Mouse (Mus musculus) embryo, embryonic 9.5 days (tissue): ENCODE measurements at regions not wholly inside any gene's neighbourhood (a gene's known extent, or its start where the extent isn't known, plus 50 kb on each side); places are given as distances from the start of the nearest gene placed in this dataset.

Source experiments
- DNase-seq: peaks from one replicate; pipeline ENCODE4 v3.0.0-alpha.2; 2017; ENCODE audit errors: extremely low spot score

DNA sequence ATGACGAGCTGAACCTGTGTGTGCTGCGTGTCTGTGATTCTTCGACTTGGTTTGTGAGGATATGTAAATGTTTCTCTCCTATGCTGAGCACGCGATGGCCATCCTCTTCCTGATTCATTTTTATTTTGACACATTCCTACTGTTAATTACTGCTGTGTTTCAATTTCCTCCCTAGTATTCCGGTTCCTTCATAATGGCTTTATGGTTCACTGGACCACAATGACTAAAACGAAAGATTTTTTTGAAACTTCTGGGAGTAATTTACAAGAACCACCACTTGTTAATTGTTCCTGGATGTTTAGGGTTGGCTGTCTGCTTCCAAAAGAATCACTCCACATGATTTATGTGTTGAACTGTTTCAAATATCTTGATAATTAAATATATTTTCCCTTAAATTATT is 537.4 kb upstream of the Mgmt start:
- no peak for DNase-seq

DNA sequence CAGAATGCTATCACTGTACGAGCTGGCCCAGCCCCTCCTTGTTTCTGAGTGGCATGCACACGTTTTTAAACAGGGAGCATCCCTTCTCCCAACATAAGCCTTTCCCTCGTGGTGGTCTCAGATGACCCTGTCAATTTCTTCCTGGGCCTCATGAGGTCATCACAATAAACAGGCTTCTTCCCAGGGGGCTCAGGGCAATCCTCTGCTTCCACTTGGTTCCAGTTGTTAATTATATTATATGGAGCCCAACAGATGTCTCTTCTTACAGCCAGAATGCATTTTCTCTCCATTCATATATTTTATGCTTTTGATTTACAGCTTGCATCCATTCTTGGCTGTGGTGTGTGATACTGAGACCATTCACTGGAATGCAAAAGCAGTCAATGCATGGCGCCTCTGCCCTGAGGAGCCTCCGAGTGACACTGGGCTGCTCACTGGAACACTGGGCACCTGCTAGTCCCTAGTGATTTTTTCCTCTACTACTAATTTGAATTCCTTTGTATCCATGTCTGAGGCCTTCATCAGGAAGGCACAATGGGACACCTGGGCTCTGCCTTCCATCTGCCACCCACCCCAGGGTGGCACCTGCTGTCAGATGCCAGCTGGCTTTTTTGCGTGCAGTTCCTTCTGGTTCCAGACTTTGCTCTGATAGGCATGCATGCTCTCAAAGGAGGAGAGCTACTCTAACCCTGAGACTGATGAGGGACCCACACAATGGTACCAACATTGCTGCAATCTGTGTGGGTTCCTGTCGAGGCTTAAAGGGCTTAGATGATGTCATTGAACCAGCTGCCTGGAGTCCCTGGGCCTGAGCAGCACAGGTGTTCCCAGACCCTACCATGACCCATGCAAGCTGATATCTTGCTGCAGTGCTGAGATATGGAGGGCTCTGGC is 528.8 kb upstream of the Mgmt start:
- no peak for DNase-seq

GRCm38 (mm10) chr7:136377259-136377658 is 517.2 kb upstream of the Mgmt start:
- DNase-seq, result no peak

DNA sequence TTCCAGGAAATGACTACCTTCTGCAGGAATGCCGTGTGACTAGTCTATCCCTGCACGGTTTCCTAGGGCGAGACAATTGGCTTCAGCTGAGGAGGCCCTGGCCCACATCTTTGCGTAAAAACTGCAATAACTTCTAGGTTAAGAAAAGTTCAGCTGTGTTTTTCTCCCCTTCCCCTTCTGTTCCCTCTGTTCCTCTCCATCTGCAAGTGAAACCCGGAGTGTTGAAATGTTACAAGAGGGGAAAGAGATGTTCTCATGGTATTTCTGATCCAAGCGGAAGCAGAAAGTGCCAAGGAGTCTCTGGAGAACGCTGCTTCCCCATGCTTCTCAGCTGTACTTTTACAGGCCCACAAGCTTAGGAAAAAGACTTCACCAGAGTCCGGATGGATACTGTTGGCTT is 516.7 kb upstream of the Mgmt start:
- DNase-seq, result no peak

DNA sequence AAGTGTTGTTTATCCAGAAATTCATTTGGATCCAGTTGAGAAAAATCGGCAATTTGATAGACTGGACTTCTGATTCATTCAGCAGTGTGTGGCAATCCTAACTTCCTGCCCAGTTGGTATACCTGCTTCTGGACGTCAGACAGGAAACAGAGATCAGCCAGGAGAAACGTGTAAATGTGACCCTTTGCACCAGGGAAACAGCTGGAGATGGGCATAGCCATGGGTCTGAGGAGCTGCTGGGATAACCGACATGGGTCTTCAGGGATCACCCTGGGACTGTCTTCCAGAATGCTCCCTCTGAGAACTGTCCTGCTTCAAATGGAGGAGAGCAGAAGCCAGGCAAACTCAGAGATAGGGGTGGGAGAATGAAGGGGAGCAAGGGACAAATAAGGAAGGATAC is 516.1 kb upstream of the Mgmt start:
- no peak for DNase-seq

- DNase-seq, result no peak
Observed at GRCm38 (mm10) chr7:136379319-136379718, 515.1 kb upstream of the Mgmt start.

GRCm38 (mm10) chr7:136379741-136380140 is 514.7 kb upstream of the Mgmt start:
- DNase-seq, result no peak

- no peak for DNase-seq
Observed at GRCm38 (mm10) chr7:136383296-136383695, 511.1 kb upstream of the Mgmt start.

DNA sequence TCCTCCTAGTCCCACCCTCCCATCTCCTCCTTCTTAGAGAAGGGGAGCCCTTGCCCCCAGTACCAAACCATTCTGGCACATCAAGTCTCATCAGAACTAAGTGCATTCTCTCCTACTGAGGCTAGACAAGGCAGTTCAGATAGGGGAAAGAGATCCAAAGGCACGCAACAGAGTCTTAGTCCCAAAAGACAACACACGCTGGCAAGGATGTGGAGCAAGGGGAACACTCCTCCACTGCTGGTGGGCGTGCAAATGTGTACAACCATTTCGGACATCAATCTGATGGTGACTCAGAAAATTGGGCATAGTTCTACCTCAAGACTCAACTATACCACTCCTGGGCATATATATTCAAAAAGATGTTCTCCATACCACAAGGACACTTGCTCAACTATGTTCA is 506.7 kb upstream of the Mgmt start:
- no peak for DNase-seq

- DNase-seq, result no peak
Observed at GRCm38 (mm10) chr7:136390066-136390465, 504.3 kb upstream of the Mgmt start.

GRCm38 (mm10) chr7:136393454-136393853 is 501.0 kb upstream of the Mgmt start:
- no peak for DNase-seq

DNA sequence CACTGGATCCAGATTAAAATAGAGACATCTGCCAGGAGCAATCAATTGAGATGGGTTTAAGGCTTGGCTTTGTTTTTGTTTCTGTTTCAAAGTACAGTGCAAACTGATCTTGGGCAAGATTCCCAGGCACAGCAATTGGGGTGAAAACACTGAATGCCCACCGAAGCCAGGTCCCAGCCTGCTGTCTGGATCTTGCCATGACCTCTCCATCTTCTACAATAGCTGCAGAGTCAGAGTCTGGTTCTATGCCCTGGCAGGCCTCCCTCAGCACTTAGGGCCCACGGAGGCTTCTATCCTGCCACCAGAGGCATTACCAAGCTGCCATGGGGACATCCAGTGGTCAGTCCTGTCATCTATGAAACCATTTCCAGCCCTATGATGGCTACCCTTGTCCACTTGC is 498.6 kb upstream of the Mgmt start:
- DNase-seq, result no peak

- no peak for DNase-seq
Observed at GRCm38 (mm10) chr7:136397101-136397500, 497.3 kb upstream of the Mgmt start.

DNA sequence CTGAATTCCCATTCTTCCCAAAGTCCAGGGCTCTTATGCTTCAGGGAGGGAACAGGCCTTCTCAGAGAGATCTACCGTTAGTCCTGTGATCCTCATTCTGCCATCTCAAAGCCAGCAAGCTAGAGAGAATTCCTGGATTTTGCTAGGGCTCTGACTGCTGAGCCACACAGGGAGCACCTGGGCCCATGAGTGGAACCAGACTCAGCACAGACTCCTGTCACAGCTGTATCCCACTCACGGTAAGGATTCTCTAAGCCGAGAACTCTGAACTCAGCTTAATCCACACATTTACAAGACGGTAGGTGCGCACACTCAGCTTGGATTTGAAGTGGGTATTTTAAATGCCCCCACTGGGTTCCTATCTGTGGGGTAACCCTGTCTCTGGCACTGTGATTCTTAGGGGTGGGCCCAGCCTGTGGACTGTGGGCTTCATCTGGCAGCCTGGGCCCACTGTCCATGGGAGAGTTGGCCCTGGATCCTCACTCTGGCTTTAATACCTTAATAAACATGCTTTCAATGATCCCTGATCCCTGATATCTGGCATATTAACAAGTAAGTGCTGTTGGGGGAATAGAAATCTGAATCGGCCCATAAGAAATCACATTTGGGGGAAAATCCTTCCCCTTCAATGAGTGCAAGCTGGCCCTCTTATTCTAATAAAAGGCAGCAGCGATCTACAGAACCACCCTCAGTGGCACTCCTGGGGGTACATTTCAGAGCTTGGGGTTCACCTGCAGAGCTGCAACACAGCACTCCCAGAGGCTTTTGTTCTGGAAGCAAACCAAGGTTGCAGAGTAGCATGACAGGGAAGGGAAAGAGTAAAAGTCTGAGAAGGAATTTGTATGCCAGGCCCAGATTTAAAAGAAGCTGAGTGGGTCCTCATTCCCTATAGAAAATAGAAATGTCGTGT is 491.5 kb upstream of the Mgmt start:
- no peak for DNase-seq

DNA sequence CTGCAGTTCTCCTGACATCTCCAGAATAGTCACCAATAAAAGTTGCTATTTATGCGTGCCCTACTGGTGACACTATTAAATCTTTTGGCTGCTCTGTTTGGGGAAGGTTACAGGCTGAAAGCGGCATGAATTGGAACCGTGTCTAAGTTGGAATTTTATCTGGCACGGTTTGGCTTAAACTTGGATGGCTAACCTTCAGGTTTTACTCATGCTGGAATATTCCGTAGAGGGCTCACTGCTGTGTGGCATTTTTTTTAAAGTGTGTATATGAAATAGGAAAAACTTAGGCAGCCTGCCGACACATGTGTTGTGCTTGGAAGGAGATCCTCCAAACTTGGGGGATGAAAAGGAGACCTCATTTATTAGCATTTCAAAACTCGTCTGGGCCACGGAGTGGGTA is 489.0 kb upstream of the Mgmt start:
- no peak for DNase-seq

GRCm38 (mm10) chr7:136406258-136407100 is 487.9 kb upstream of the Mgmt start:
- peak; percentile 5 for DNase-seq

DNA sequence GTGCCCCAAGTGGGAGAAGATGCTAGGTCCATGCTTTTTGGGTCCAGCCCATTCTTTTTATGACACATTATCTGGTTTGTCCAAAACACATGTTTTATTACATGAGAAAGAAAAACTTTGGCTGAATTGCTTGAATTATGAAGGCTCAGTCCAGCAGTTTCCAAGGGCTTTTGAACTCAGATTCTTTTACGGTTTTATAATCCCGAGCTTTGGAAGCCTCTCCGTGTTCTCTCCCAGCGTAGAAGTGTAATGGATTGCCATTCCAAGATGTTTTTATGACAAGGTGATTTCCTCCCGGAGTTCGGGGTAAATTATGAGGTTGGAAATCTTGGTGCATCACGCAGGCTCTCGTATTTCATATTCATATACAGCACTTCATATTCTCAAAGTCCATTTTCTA is 479.6 kb upstream of the Mgmt start:
- no peak for DNase-seq

DNA sequence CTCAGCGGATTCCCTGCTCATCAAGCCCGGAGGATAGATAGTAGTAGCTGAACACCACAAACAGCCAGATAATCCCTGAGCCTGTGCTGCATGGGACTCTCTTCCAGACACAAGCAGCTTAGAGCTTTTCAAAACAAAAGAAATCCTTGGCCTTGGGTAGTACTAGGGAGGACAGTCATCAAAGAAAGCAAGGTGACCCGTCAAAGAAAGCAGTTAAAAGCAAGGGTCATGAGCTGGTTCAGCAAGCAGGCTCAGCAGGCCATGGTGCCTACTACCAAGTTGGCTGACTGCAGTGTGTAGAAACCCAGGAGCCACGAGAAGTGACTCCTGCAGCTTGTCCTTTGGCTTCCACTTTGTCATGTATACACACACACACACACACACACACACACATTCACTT is 477.1 kb upstream of the Mgmt start:
- DNase-seq, result no peak

DNA sequence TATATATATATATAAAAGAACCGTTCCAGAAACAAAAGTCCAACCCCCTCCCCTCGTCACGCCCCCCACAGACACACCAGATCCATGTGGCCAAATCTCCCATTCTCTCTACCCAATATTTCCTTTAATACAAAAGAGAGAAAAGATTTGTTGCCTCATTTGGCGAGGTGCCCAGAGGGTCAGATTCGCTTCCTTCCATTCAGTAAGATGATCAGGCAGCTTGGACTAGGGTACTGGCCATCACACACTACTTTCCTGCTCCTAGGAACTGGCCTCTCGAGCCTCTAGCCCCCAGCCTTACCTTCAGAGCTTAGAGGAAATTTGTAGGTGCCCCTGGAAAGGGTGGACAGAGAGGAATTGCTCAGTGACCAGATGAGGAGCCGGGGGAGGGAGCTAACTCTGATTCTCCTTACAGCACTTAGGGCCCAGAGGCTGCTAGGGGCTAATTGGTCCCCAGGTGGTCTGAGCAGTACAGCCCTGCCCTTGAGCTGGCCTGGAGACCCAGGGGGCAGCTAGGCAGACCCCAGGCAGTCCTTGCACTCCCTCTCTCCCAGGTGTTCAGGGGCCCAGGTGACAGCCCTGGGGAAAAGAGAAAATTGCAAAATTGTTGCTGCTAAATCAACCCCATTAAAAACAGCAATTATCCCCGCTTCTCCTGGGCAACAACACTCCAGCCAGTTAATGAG is 470.4 kb upstream of the Mgmt start:
- DNase-seq, result no peak

DNA sequence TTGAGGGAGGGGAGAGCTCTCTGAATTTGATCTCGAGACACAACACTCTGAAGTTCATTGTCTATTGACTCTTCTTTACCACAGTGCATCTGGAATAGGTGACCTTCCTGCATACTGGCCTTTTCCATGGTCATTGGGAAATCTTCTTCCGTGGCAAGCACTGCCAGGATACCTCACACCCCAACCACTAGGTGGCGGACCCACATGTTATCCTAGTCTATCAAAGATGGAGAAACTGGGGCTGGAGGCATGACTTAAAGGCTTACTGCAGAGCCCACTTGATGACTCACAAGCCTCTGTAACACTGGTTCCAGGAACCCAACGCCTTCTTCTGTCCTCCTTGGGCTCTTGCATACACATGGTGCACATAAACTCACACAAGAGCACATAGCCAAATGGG is 467.2 kb upstream of the Mgmt start:
- DNase-seq, result peak; percentile 24
